Mouse (Mus musculus): ENCODE measurements around the gene Fkbp14. TPM values are rescaled to one million over a fixed set of nuclear protein-coding genes. Genes with fewer than 3 reads are reported as not detected.

Gene Fkbp14
- 11.7 and 13.1 TPM in 2 replicates for polyA plus RNA-seq (2014; fragmentation: Nextera tagmentation; extraction: Ambion mirVana)

DNA sequence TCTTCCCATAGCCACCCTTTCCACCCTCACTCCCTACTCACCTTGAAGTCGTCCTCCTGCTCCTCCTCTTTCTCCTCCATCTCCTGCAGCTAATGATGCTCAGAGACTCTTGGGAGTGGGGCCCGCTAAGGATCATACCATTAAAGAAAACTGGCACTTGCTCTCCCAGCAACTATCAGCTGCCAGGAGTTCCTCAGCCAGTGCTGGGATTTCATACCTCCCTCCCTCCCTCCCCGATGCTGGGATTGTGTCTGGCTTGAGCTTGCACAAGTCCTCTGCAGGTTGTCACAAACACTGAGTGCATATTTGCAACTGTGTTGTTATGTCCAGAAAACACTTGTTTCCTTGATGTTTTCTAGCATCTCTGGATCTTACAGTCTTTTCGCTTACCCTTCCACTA lies at the start of gene Fkbp14:
Gene Fkbp14 (minus strand): TSS at position 101 of the 400 bp plus-strand sequence.
- peak within 1 kb of the TSS; percentile 93 for H3K4me3 ChIP-seq (replicated peaks; ENCODE audit: low read length)
- DNase-seq (ENCODE audit: low spot score), result no peak
- ATAC-seq (ENCODE audit: low FRiP score), result no peak
- H3K36me3 ChIP-seq (replicated peaks; ENCODE audit: control insufficient read depth, insufficient read depth), result no peaks in the 10 kb centered on the region
- H3K27me3 ChIP-seq (ENCODE audit: control insufficient read depth, insufficient read depth, low read length), result no peaks in the 10 kb centered on the region
- WGBS, result 75% methylated on average over 4 of the region's 4 CpGs
- peak within 1 kb of the TSS; percentile 91 for H3K9ac ChIP-seq
- H3K4me2 ChIP-seq (replicated peaks), result peak within 1 kb of the TSS; percentile 81
- peaks cover 27% of the 10 kb centered on the region for H3K4me1 ChIP-seq (replicated peaks; ENCODE audit: control insufficient read depth, insufficient read depth, low read length)
- H3K9me3 ChIP-seq (ENCODE audit: control insufficient read depth, low read length), result no peaks in the 10 kb centered on the region
- no peak within 1 kb of the TSS for H3K27ac ChIP-seq

DNA sequence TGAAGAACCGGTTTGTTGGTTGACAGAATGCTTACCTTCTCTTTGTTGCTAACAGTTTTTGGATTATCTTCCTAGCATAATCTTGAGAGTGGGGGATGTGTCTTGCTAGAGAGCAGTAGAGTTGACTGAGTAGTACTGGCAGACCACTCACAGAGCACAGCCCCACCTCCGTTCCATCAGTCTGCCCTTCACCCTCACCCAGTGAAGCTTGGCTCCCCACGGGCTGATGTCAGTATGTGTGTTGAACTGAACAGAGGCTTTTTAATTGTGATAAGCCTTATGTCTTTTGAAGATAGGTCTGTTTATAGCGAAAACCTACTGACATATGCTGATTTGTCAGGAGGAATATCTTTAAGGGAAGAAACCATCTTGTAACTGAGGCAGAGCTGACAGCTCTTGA lies 46.1 kb upstream of the Fkbp14 start:
- Histone ChIP-seq H3K36me3 (replicated peaks; ENCODE audit: control insufficient read depth, insufficient read depth) (peaks cover 29% of the 10 kb centered on the region), H3K4me1 (replicated peaks; ENCODE audit: control insufficient read depth, insufficient read depth, low read length) (no peaks in the 10 kb centered on the region), H3K27me3 (ENCODE audit: control insufficient read depth, insufficient read depth, low read length) (no peaks in the 10 kb centered on the region), H3K27ac (no peak overlapping the region), H3K4me2 (replicated peaks) (no peak overlapping the region), H3K9me3 (ENCODE audit: control insufficient read depth, low read length) (no peaks in the 10 kb centered on the region), H3K4me3 (replicated peaks; ENCODE audit: low read length) (no peak overlapping the region), H3K9ac (no peak overlapping the region)
- ATAC-seq (ENCODE audit: low FRiP score) (no peak), DNase-seq (ENCODE audit: low spot score) (no peak)
- WGBS, result 86% methylated on average over 4 of the region's 4 CpGs

DNA sequence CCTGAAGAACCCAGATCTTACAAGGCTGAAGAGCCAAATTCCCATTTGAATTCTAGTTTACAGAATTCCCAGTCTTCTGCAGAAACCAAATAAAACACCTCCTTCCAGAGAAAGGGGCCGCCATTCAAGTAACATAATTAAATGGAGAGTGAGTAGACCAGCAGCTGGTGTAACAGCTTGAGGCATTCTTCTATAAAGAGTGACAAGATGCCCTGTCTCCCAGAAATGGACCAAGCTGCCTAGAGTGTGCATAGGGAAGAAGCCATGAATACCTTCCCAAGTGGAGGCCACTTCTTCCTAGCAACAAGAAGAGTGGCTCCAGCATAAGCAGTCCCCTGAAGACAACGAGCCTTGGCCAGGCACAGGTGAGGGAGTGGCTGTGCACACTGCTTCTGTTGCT lies 44.8 kb upstream of the Fkbp14 start:
- Histone ChIP-seq H3K4me2 (replicated peaks) (no peak overlapping the region), H3K4me1 (replicated peaks; ENCODE audit: control insufficient read depth, insufficient read depth, low read length) (no peaks in the 10 kb centered on the region), H3K27ac (no peak overlapping the region), H3K4me3 (replicated peaks; ENCODE audit: low read length) (no peak overlapping the region), H3K9me3 (ENCODE audit: control insufficient read depth, low read length) (no peaks in the 10 kb centered on the region), H3K9ac (no peak overlapping the region), H3K27me3 (ENCODE audit: control insufficient read depth, insufficient read depth, low read length) (no peaks in the 10 kb centered on the region), H3K36me3 (replicated peaks; ENCODE audit: control insufficient read depth, insufficient read depth) (peaks cover 29% of the 10 kb centered on the region)
- DNase-seq (ENCODE audit: low spot score), result no peak
- 85% methylated on average over 2 of the region's 2 CpGs for WGBS
- ATAC-seq (ENCODE audit: low FRiP score), result no peak

DNA sequence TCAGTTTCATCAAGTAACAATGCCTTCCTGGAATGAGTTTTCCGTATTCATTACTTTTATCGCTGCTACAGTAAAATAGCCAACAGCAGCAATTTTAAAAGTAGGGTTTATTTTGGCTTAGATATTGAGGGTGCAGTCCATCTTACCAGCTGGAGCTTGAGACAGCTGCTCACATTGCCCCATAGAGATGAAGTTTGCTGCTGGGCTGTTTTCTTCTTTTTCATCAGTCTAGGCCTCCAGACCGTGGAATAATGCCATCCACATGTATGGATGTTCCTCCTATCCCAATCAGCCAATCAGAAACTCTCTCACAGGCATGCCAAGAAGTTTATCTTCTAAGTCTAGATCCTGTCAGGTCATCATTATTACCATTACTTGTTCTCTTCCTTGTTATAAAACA lies 42.8 kb upstream of the Fkbp14 start:
- Histone ChIP-seq H3K9ac (no peak overlapping the region), H3K36me3 (replicated peaks; ENCODE audit: control insufficient read depth, insufficient read depth) (peaks cover 29% of the 10 kb centered on the region), H3K9me3 (ENCODE audit: control insufficient read depth, low read length) (no peaks in the 10 kb centered on the region), H3K27me3 (ENCODE audit: control insufficient read depth, insufficient read depth, low read length) (no peaks in the 10 kb centered on the region), H3K4me2 (replicated peaks) (no peak overlapping the region), H3K4me1 (replicated peaks; ENCODE audit: control insufficient read depth, insufficient read depth, low read length) (no peaks in the 10 kb centered on the region), H3K27ac (no peak overlapping the region), H3K4me3 (replicated peaks; ENCODE audit: low read length) (no peak overlapping the region)
- WGBS, result 95% methylated on average over 3 of the region's 3 CpGs
- ATAC-seq (ENCODE audit: low FRiP score), result no peak
- DNase-seq (ENCODE audit: low spot score), result no peak

DNA sequence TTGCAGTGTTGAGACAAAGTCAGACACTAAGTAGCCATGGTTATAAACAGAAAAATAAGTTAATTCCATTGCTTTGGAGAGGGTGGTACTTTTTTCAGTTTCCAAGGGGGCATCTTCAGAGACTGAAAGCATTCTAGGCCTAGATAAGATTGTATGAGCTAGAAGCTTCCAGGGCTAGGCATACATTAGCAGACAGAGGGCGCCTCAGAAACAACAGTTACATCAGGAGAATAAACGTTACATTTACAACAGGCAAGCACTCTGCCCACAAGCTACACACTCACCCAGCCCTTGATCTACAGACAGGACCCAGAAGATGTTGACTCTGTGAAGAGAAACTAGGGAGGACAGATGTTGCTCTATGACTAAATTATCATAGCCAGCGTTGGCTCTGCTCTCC lies 34.4 kb upstream of the Fkbp14 start:
- ATAC-seq (ENCODE audit: low FRiP score), result no peak
- Histone ChIP-seq H3K9ac (no peak overlapping the region), H3K4me2 (replicated peaks) (no peak overlapping the region)

GRCm38 (mm10) chr6:54629734-54630133 lies 32.6 kb upstream of the Fkbp14 start:
- ATAC-seq (ENCODE audit: low FRiP score) (no peak), DNase-seq (ENCODE audit: low spot score) (peak; percentile 37)
- H3K27me3 ChIP-seq (ENCODE audit: control insufficient read depth, insufficient read depth, low read length), result no peaks in the 10 kb centered on the region
- H3K36me3 ChIP-seq (replicated peaks; ENCODE audit: control insufficient read depth, insufficient read depth), result peaks cover 69% of the 10 kb centered on the region
- no peaks in the 10 kb centered on the region for H3K9me3 ChIP-seq (ENCODE audit: control insufficient read depth, low read length)
- no peaks in the 10 kb centered on the region for H3K4me1 ChIP-seq (replicated peaks; ENCODE audit: control insufficient read depth, insufficient read depth, low read length)
- 43% methylated on average over 7 of the region's 7 CpGs for WGBS
- no peak overlapping the region for H3K4me3 ChIP-seq (replicated peaks; ENCODE audit: low read length)
- H3K27ac ChIP-seq, result no peak overlapping the region
- H3K9ac ChIP-seq, result no peak overlapping the region
- H3K4me2 ChIP-seq (replicated peaks), result no peak overlapping the region

More for the DNA sequence above, 34.4 kb upstream of the Fkbp14 start:
- Histone ChIP-seq H3K4me3 (replicated peaks; ENCODE audit: low read length) (no peak overlapping the region), H3K36me3 (replicated peaks; ENCODE audit: control insufficient read depth, insufficient read depth) (peaks cover 55% of the 10 kb centered on the region), H3K4me1 (replicated peaks; ENCODE audit: control insufficient read depth, insufficient read depth, low read length) (no peaks in the 10 kb centered on the region), H3K9me3 (ENCODE audit: control insufficient read depth, low read length) (no peaks in the 10 kb centered on the region), H3K27ac (no peak overlapping the region), H3K27me3 (ENCODE audit: control insufficient read depth, insufficient read depth, low read length) (no peaks in the 10 kb centered on the region)
- DNase-seq (ENCODE audit: low spot score), result peak; percentile 58
- WGBS, result 46% methylated on average over 3 of the region's 3 CpGs

- ATAC-seq (ENCODE audit: low FRiP score) (no peak), DNase-seq (ENCODE audit: low spot score) (no peak)
- Histone ChIP-seq H3K27me3 (ENCODE audit: control insufficient read depth, insufficient read depth, low read length) (no peaks in the 10 kb centered on the region), H3K27ac (no peak overlapping the region), H3K4me1 (replicated peaks; ENCODE audit: control insufficient read depth, insufficient read depth, low read length) (no peaks in the 10 kb centered on the region), H3K4me3 (replicated peaks; ENCODE audit: low read length) (no peak overlapping the region), H3K4me2 (replicated peaks) (no peak overlapping the region), H3K36me3 (replicated peaks; ENCODE audit: control insufficient read depth, insufficient read depth) (peaks cover 70% of the 10 kb centered on the region), H3K9me3 (ENCODE audit: control insufficient read depth, low read length) (no peaks in the 10 kb centered on the region), H3K9ac (no peak overlapping the region)
- WGBS, result 95% methylated on average over 3 of the region's 3 CpGs
Observed at GRCm38 (mm10) chr6:54628381-54628780, 31.3 kb upstream of the Fkbp14 start.

DNA sequence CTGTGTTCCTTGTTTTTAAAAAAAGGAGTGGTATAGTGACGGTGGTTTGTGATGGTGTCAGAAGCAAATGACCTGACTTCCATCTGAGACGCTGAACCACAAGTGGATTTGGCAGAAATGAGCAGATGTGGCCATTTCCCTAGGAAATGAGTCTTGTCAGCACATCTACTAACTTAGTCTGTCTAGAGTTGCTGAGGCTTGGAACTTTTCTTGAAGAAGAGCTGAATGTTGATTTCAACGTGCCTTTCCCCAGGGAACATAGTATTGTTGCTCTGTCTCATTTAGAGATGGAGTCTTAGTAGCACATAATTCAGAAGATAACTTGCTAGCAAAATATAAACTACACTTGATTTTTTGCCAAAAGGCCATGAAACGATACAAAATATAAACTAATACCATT lies 23.2 kb upstream of the Fkbp14 start:
- no peaks in the 10 kb centered on the region for H3K9me3 ChIP-seq (ENCODE audit: control insufficient read depth, low read length)
- H3K9ac ChIP-seq, result no peak overlapping the region
- no peak overlapping the region for H3K4me3 ChIP-seq (replicated peaks; ENCODE audit: low read length)
- H3K4me1 ChIP-seq (replicated peaks; ENCODE audit: control insufficient read depth, insufficient read depth, low read length), result no peaks in the 10 kb centered on the region
- peaks cover 68% of the 10 kb centered on the region for H3K36me3 ChIP-seq (replicated peaks; ENCODE audit: control insufficient read depth, insufficient read depth)
- no peak overlapping the region for H3K27ac ChIP-seq
- H3K27me3 ChIP-seq (ENCODE audit: control insufficient read depth, insufficient read depth, low read length), result no peaks in the 10 kb centered on the region
- no peak overlapping the region for H3K4me2 ChIP-seq (replicated peaks)
- WGBS, result 91% methylated on average over 4 of the region's 4 CpGs
- DNase-seq (ENCODE audit: low spot score) (no peak), ATAC-seq (ENCODE audit: low FRiP score) (no peak)

DNA sequence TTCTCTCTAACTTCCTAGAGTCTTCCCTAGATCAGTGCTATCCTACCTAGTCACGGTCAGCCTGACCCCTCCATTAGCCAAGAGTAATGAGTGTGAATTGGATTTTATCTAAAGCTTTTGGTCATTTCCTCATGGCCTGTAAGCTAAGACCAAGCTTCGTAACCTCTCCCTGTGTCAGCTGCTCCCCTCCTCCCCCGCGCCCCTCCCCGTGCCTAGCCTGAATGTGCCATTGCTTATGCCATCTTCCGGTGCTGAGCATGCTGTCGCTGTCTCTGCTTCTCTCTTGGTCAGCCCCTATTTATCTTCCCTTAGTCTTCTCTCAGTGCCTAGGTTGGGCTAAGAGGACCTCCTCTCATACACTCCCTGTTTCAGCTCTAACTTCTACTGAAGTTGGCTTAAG lies 22.4 kb upstream of the Fkbp14 start:
- H3K36me3 ChIP-seq (replicated peaks; ENCODE audit: control insufficient read depth, insufficient read depth), result peaks cover 65% of the 10 kb centered on the region
- H3K27ac ChIP-seq, result no peak overlapping the region
- no peak overlapping the region for H3K4me2 ChIP-seq (replicated peaks)
- DNase-seq (ENCODE audit: low spot score), result no peak
- H3K4me1 ChIP-seq (replicated peaks; ENCODE audit: control insufficient read depth, insufficient read depth, low read length), result no peaks in the 10 kb centered on the region
- H3K4me3 ChIP-seq (replicated peaks; ENCODE audit: low read length), result no peak overlapping the region
- no peaks in the 10 kb centered on the region for H3K9me3 ChIP-seq (ENCODE audit: control insufficient read depth, low read length)
- no peak overlapping the region for H3K9ac ChIP-seq
- no peak for ATAC-seq (ENCODE audit: low FRiP score)
- no peaks in the 10 kb centered on the region for H3K27me3 ChIP-seq (ENCODE audit: control insufficient read depth, insufficient read depth, low read length)
- WGBS, result 92% methylated on average over 7 of the region's 7 CpGs

GRCm38 (mm10) chr6:54617363-54617762 lies 20.3 kb upstream of the Fkbp14 start:
- Histone ChIP-seq H3K9me3 (ENCODE audit: control insufficient read depth, low read length) (no peaks in the 10 kb centered on the region), H3K27ac (no peak overlapping the region), H3K36me3 (replicated peaks; ENCODE audit: control insufficient read depth, insufficient read depth) (peaks cover 48% of the 10 kb centered on the region), H3K4me2 (replicated peaks) (no peak overlapping the region), H3K9ac (no peak overlapping the region), H3K4me1 (replicated peaks; ENCODE audit: control insufficient read depth, insufficient read depth, low read length) (no peaks in the 10 kb centered on the region), H3K4me3 (replicated peaks; ENCODE audit: low read length) (no peak overlapping the region), H3K27me3 (ENCODE audit: control insufficient read depth, insufficient read depth, low read length) (no peaks in the 10 kb centered on the region)
- WGBS, result 81% methylated on average over 3 of the region's 3 CpGs
- ATAC-seq (ENCODE audit: low FRiP score) (no peak), DNase-seq (ENCODE audit: low spot score) (no peak)
